Mouse (Mus musculus): ENCODE results near the gene Gcnt4. TPM values are rescaled to one million over a fixed set of nuclear protein-coding genes. Genes with fewer than 3 reads are reported as not detected.

Gene Gcnt4
- total and polyA plus RNA-seq, 3 experiments = not detected

- Histone ChIP-seq H3K4me3 (replicated peaks in 1 of 3; ENCODE audit: low read depth in 2 of 3, low read length in 2 of 3, poor library complexity in 1 of 3) (no peak overlapping the region), H3K36me3 (replicated peaks in 1 of 2; ENCODE audit: control insufficient read depth in 1 of 2, insufficient read depth in 1 of 2, low read length in 1 of 2) (no peaks in the 10 kb centered on the region), H3K4me2 (ENCODE audit: insufficient read depth, low read depth, poor library complexity, severe bottlenecking) (no peak overlapping the region), H3K79me2 (replicated peaks; ENCODE audit: control insufficient read depth, extremely low read depth, insufficient read depth, poor library complexity, severe bottlenecking) (no peaks in the 10 kb centered on the region), H3K9me3 (replicated peaks; ENCODE audit: low read length) (no peaks in the 10 kb centered on the region), H3K4me1 (ENCODE audit: control insufficient read depth in 1 of 2, insufficient read depth in 2 of 2) (no peaks in the 10 kb centered on the region), H3K27me3 (replicated peaks) (no peaks in the 10 kb centered on the region), H3K9ac (ENCODE audit: insufficient read depth, low read depth) (no peak overlapping the region), H3K27ac (ENCODE audit: insufficient read depth, low read depth) (no peak overlapping the region)
- DNase-seq (ENCODE audit: extremely low read depth) = no peak
- in situ Hi-C loops (cut with MboI; ENCODE audit: low pct_ligation_motif_present, low pct_unique_long_range_greater_than_20kb, low sequenced_read_pairs) = no loop called here
- dilution Hi-C loops (cut with MboI; ENCODE audit: extremely low pct_ligation_motif_present, extremely low pct_unique_long_range_greater_than_20kb, low sequenced_read_pairs) = no loop called here
- TF ChIP-seq RCOR1 (conservative IDR thresholded peaks at IDR 0.05; ENCODE audit: low read depth, low read length) (no peak), BHLHE40 (IDR thresholded peaks at IDR 0.05; ENCODE audit: low read depth, low read length) (no peak), HCFC1 (IDR thresholded peaks at IDR 0.05; ENCODE audit: low read depth, low read length) (no peak), MAZ (IDR thresholded peaks at IDR 0.05; ENCODE audit: low read depth, low read length) (no peak), ZNF384 (IDR thresholded peaks at IDR 0.05; ENCODE audit: low read depth, low read length) (no peak), SIN3A (IDR thresholded peaks at IDR 0.05; ENCODE audit: low read length) (no peak), GABPA (IDR thresholded peaks at IDR 0.05; ENCODE audit: insufficient replicate concordance, low read depth, low read length) (no peak), TBP (conservative IDR thresholded peaks at IDR 0.05; ENCODE audit: low read depth, low read length) (no peak), ELF1 (IDR thresholded peaks at IDR 0.05; ENCODE audit: low read depth, low read length) (no peak), NRF1 (IDR thresholded peaks at IDR 0.05; ENCODE audit: low read depth, low read length) (no peak), POLR2A (IDR thresholded peaks at IDR 0.05; ENCODE audit: low read depth, low read length) (no peak), TCF12 (IDR thresholded peaks at IDR 0.05; ENCODE audit: low read depth, low read length) (no peak)
These were observed 35.5 kb downstream of the Gcnt4 start for GRCm38 (mm10) chr13:96960019-96960418.

DNA sequence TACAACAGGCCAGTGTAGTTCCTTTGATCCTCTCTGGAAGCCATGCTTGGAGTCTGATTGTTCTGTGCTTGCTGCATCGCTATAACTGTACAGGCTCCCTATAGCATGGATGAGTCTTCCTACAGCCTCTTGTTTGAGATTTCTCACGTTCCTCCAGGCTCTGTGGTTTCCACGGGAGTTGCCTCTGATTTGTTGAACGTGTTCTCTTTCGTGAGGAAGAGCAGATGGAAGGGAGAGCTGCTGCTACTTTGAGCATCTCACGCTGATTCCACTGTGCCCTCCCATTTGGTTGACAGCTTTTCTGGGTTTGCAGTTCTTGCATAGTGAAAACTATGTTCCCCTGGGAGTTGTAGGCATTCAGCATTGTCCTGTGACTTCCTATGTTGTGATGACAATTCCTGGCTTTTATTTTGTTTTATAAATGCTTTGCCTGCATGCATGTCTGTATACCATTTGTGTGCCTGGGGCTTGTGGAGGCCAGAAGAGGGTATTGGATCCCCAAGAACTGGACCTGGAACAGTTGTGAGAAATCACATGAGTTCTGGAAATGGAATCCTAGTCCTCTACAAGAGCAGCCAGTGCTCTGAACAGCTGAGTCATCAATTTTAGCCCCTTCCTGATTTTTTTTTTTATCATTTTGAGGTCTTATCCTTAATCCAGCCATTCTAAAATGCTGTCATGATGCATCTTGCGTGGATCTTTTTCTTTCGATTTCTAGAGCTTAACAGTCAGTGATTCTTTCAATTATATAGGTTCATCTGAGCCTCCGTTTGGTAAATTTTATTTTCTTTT lies 37.1 kb downstream of the Gcnt4 start:
- H3K27me3 ChIP-seq (replicated peaks) = no peaks in the 10 kb centered on the region
- H3K9ac ChIP-seq (ENCODE audit: insufficient read depth, low read depth) = no peak overlapping the region
- no peak overlapping the region for H3K4me3 ChIP-seq (replicated peaks in 1 of 3; ENCODE audit: low read depth in 2 of 3, low read length in 2 of 3, poor library complexity in 1 of 3)
- H3K9me3 ChIP-seq (replicated peaks; ENCODE audit: low read length) = no peaks in the 10 kb centered on the region
- TF ChIP-seq MAFK (IDR thresholded peaks at IDR 0.05; ENCODE audit: insufficient replicate concordance, low read length) (peak; percentile 88), GABPA (IDR thresholded peaks at IDR 0.05; ENCODE audit: insufficient replicate concordance, low read depth, low read length) (no peak), SMC3 (IDR thresholded peaks at IDR 0.05; ENCODE audit: low read depth, low read length) (no peak)
- no peaks in the 10 kb centered on the region for H3K4me1 ChIP-seq (ENCODE audit: control insufficient read depth in 1 of 2, insufficient read depth in 2 of 2)
- H3K27ac ChIP-seq (ENCODE audit: insufficient read depth, low read depth) = no peak overlapping the region
- DNase-seq (ENCODE audit: extremely low read depth) = no peak
- no peaks in the 10 kb centered on the region for H3K36me3 ChIP-seq (replicated peaks in 1 of 2; ENCODE audit: control insufficient read depth in 1 of 2, insufficient read depth in 1 of 2, low read length in 1 of 2)
- in situ Hi-C loops (cut with MboI; ENCODE audit: low pct_ligation_motif_present, low pct_unique_long_range_greater_than_20kb, low sequenced_read_pairs) (no loop called here), dilution Hi-C loops (cut with MboI; ENCODE audit: extremely low pct_ligation_motif_present, extremely low pct_unique_long_range_greater_than_20kb, low sequenced_read_pairs) (no loop called here)
- H3K4me2 ChIP-seq (ENCODE audit: insufficient read depth, low read depth, poor library complexity, severe bottlenecking) = no peak overlapping the region
- no peaks in the 10 kb centered on the region for H3K79me2 ChIP-seq (replicated peaks; ENCODE audit: control insufficient read depth, extremely low read depth, insufficient read depth, poor library complexity, severe bottlenecking)

All from CH12.LX (cell line).